Mouse (Mus musculus) neural tube, embryonic 14.5 days (tissue): ENCODE data around the gene Mfsd4b1. TPM values are rescaled to one million over a fixed set of nuclear protein-coding genes. Genes with fewer than 3 reads are reported as not detected.

Experiments
- ATAC-seq: fragments of 200-750 bp; cut with Nextera tagmentation; 2 replicates; pipeline ENCODE4 v1.8.0; 2017; ENCODE audit warnings: low read depth, mild to moderate bottlenecking, moderate TSS enrichment, moderate library complexity
- H3K27ac ChIP-seq: fragments of 300-500 bp; sonication (generic); 2 replicates; pipeline ENCODE4 v1.5.1; 2014; ENCODE audit warnings: low read depth, mild to moderate bottlenecking, control low read depth, low read length, moderate library complexity, mixed read lengths
- H3K27me3 ChIP-seq: fragments of 300-500 bp; sonication (generic); 2 replicates; pipeline ENCODE4 v1.6.1; 2014; ENCODE audit warnings: low read length; ENCODE audit not compliant: control insufficient read depth, insufficient read depth
- H3K36me3 ChIP-seq: fragments of 300-500 bp; sonication (generic); 2 replicates; pipeline ENCODE4 v1.6.1; 2014; ENCODE audit warnings: low read length, mixed read lengths; ENCODE audit not compliant: control insufficient read depth, insufficient read depth
- H3K4me1 ChIP-seq: fragments of 300-500 bp; sonication (generic); 2 replicates; pipeline ENCODE4 v1.6.1; 2014; ENCODE audit warnings: low read length; ENCODE audit not compliant: control insufficient read depth, insufficient read depth
- H3K4me2 ChIP-seq: fragments of 300-500 bp; sonication (generic); 2 replicates; pipeline ENCODE4 v1.6.1; 2014; ENCODE audit warnings: mild to moderate bottlenecking, low read depth, low read length, control low read depth
- H3K4me3 ChIP-seq: fragments of 300-500 bp; sonication (generic); 2 replicates; pipeline ENCODE4 v1.5.1; 2014; ENCODE audit warnings: low read depth, low read length, control low read depth, mixed read lengths
- H3K9ac ChIP-seq: fragments of 300-500 bp; sonication (generic); replicated peaks from 2 replicates; pipeline ENCODE4 v1.6.1; 2014; ENCODE audit warnings: low read depth, mild to moderate bottlenecking, control low read depth, low read length, mixed read lengths
- H3K9me3 ChIP-seq: fragments of 300-500 bp; sonication (generic); 2 replicates; pipeline ENCODE4 v1.6.1; 2016; ENCODE audit warnings: low read length; ENCODE audit not compliant: control insufficient read depth
- WGBS: fragments of 180-500 bp; shearing (Covaris S2); extraction: QIAGEN DNeasy Blood & Tissue Kit; methylation state at CpG from one replicate; pipeline ENCODE4 v1.1.7; 2014; 5-methylcytosine and 5-hydroxymethylcytosine counted together
- polyA plus RNA-seq: library from polyadenylated mRNA; unstranded; fragments of >200 nt; fragmentation: Nextera tagmentation; extraction: Ambion mirVana; gene quantifications from 2 replicates; pipeline ENCODE4 v1.2.1, GENCODE M21; 2014

Gene Mfsd4b1
- polyA plus RNA-seq, 1 experiment from 2014 or later: 0.63 TPM

- Histone ChIP-seq H3K9me3 (no peaks in the 10 kb centered on the region), H3K27me3 (0 out of 2 replicates have a peak, but pooled peaks cover 4% of the 10 kb centered on the region), H3K4me3 (no peak overlapping the region), H3K27ac (no peak overlapping the region), H3K4me2 (peak overlapping the region; percentile 95), H3K9ac (no peak overlapping the region), H3K36me3 (no peaks in the 10 kb centered on the region), H3K4me1 (no peaks in the 10 kb centered on the region)
- 48% methylated on average over 11 of the region's 11 CpGs for WGBS
- peak; percentile 45; the same call in 1 of the 2 replicates for ATAC-seq
Observed at GRCm38 (mm10) chr10:39960441-39960822, 64.6 kb downstream of the Mfsd4b1 start.

- Histone ChIP-seq H3K4me2 (peak within 1 kb of the TSS; percentile 95), H3K4me1 (no peaks in the 10 kb centered on the region), H3K9ac (peak within 1 kb of the TSS; percentile 51), H3K27me3 (0 out of 2 replicates have a peak, but pooled peaks cover 4% of the 10 kb centered on the region), H3K27ac (no peak within 1 kb of the TSS), H3K9me3 (no peaks in the 10 kb centered on the region), H3K4me3 (peak within 1 kb of the TSS; percentile 48), H3K36me3 (no peaks in the 10 kb centered on the region)
- under 1% methylated on average over 38 of the region's 38 CpGs for WGBS
- ATAC-seq: peak; percentile 99
Observed at GRCm38 (mm10) chr10:39959761-39960440, 65.2 kb downstream of the Mfsd4b1 start, which contains the start of gene Mfsd4b3. Gene Mfsd4b3, minus strand, starts transcription at chr10:39960153.

DNA sequence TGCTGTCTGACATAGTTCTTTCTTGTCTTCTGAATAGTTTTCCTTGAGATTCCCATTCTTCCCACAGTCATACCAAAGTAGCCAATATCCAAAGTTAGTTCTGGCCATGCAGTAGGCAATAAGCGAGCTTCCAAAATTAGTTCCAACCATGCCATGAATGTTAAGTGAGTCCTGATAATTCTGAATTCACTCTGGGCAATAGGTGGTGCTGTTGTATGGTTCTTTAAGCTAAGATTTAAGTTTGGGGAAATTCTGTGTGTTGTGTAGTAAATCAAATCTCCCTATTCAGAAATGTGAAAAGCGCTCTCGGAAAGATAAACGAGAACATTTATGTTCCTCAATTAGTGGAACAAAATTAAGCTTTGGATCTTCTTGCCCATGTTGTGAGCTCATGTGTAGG is 66.8 kb downstream of the Mfsd4b1 start:
- H3K9ac ChIP-seq: no peak overlapping the region
- H3K9me3 ChIP-seq: no peaks in the 10 kb centered on the region
- no peak overlapping the region for H3K4me3 ChIP-seq
- H3K4me1 ChIP-seq: no peaks in the 10 kb centered on the region
- no peaks in the 10 kb centered on the region for H3K36me3 ChIP-seq
- H3K27me3 ChIP-seq: 0 out of 2 replicates have a peak, but pooled peaks cover 4% of the 10 kb centered on the region
- no peak overlapping the region for H3K4me2 ChIP-seq
- WGBS: 58% methylated on average over 4 of the region's 4 CpGs
- no peak overlapping the region for H3K27ac ChIP-seq
- ATAC-seq: no peak

DNA sequence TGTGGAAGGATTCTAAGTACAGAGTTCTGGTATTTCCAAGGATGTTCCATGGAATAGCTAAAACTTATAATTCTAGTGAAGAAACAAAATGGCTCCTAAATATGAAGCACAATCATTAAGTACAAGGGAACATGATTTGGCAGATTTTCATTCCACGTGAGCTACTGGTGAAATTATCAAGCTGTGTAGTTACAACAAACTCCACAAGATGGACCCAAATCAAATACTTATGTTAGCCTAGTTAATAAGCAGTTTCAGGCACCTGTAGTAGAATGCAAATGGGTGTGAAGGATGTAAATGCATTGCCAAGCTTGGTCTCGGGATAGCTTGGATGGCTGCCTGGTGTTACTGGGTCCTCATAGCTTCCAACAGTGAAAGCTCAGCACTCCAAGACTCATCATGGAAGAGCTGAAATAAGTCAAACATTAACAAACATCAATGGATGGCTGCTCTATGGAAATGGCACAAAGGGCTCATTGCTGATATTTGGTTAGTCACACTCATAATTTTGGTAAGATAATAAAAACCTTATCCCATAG is 68.7 kb downstream of the Mfsd4b1 start:
- no peak overlapping the region for H3K4me3 ChIP-seq
- 0 out of 2 replicates have a peak, but pooled peaks cover 4% of the 10 kb centered on the region for H3K27me3 ChIP-seq
- no peaks in the 10 kb centered on the region for H3K4me1 ChIP-seq
- no peaks in the 10 kb centered on the region for H3K9me3 ChIP-seq
- WGBS: 72% methylated on average over 2 of the region's 2 CpGs
- no peak overlapping the region for H3K27ac ChIP-seq
- no peak overlapping the region for H3K4me2 ChIP-seq
- H3K36me3 ChIP-seq: no peaks in the 10 kb centered on the region
- no peak for ATAC-seq
- no peak overlapping the region for H3K9ac ChIP-seq

DNA sequence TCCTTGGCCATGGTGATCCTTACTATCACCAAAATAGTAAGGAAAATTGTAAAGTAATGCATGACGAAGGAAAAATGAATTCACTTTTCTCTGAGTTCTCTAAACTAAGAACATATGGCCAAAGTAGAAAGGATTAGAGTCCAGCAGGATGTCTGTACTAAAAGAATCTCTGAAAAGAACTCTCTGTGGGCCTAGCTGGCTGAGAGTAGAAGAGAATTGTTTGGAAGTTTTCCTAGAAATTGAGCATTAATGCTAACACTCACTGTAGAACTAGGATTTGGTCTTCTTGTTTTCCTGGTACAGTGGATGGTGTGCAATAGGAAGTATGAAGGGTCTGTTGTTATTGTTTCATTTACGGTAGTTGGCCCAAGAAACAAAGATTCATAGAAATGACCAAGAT is 69.9 kb downstream of the Mfsd4b1 start:
- Histone ChIP-seq H3K27me3 (0 out of 2 replicates have a peak, but pooled peaks cover 4% of the 10 kb centered on the region), H3K4me3 (no peak overlapping the region), H3K4me1 (no peaks in the 10 kb centered on the region), H3K9ac (no peak overlapping the region), H3K9me3 (no peaks in the 10 kb centered on the region), H3K36me3 (no peaks in the 10 kb centered on the region), H3K4me2 (no peak overlapping the region), H3K27ac (no peak overlapping the region)
- WGBS: 87% methylated on average over 2 of the region's 2 CpGs
- ATAC-seq: no peak

Other genes starting within 250 kb of the Mfsd4b1 start
- 3.6 and 5.6 TPM in 2 replicates for gene Mfsd4b4, start 126.0 kb downstream of the Mfsd4b1 start, polyA plus RNA-seq
- not detected in 2 replicates for gene Mfsd4b2, start 98.3 kb downstream of the Mfsd4b1 start, polyA plus RNA-seq
- gene Mfsd4b3, start 65.1 kb downstream of the Mfsd4b1 start, polyA plus RNA-seq: 0.15 TPM in 1 of 2 replicates, not detected in the other
- 0.16 TPM in 1 of 2 replicates, not detected in the other for gene Mfsd4b5, start 38.6 kb downstream of the Mfsd4b1 start, polyA plus RNA-seq
- 1.9 and 2.9 TPM in 2 replicates for gene Slc16a10, start 117.0 kb upstream of the Mfsd4b1 start, polyA plus RNA-seq
- gene Rpf2, start 221.8 kb upstream of the Mfsd4b1 start, polyA plus RNA-seq: 71.8 and 81.9 TPM in 2 replicates
- gene Gtf3c6, start 232.8 kb upstream of the Mfsd4b1 start, polyA plus RNA-seq: 84.6 and 93.4 TPM in 2 replicates